In genomic region chr2:58667991-58668390, GRCm38 (mm10) we compare ENCODE assay signal across 9 mouse cellular contexts.
DNase-seq lines count a peak whose midpoint lies in the region; ATAC-seq and TF ChIP-seq lines count a peak whose summit lies in the region.
"Had no signal": no experiment of that assay in that cellular context is flagged by ENCODE, and none has a peak within 500 bp of the region (broad histone marks: within the 10 kb centered on the region; RNA-seq: fewer than 3 reads in every experiment).

No protein-coding gene starts in this region.

- no peaks in the 10 kb centered on the region for H3K79me2 ChIP-seq in liver, adult 2 months (ENCODE audit: control insufficient read depth, insufficient read depth, low read length)

- H3K4me1 ChIP-seq in liver, adult 2 months (ENCODE audit: control insufficient read depth, insufficient read depth, low read length) = no peaks in the 10 kb centered on the region
- H3K4me1 ChIP-seq in liver, embryonic 12.5 days = no peaks in the 10 kb centered on the region
- H3K4me1 ChIP-seq in forebrain, embryonic 15.5 days = peaks cover 12% of the 10 kb centered on the region
- no peaks in the 10 kb centered on the region for H3K4me1 ChIP-seq in hindbrain, embryonic 15.5 days (replicated peaks)
- H3K4me1 ChIP-seq in midbrain, embryonic 11.5 days (ENCODE audit: control insufficient read depth, insufficient read depth, low read length) = no peaks in the 10 kb centered on the region
- no peaks in the 10 kb centered on the region; the same call in 1 of the 2 replicates for H3K4me1 ChIP-seq in stomach, postnatal 0 days (replicated peaks; ENCODE audit: control insufficient read depth, insufficient read depth)
- H3K4me1 ChIP-seq: limb, embryonic 15.5 days had no signal

- WGBS in liver, adult 2 months = 42% methylated on average over 9 of the region's 9 CpGs
- 45% methylated on average over 9 of the region's 9 CpGs for WGBS in liver, embryonic 12.5 days (ENCODE audit: insufficient replicate concordance)
- 50% methylated on average over 9 of the region's 9 CpGs for whole genome bisulfite sequencing in forebrain, embryonic 15.5 days
- 51% methylated on average over 9 of the region's 9 CpGs for WGBS in hindbrain, embryonic 15.5 days
- WGBS in midbrain, embryonic 11.5 days = 53% methylated on average over 9 of the region's 9 CpGs
- WGBS in stomach, postnatal 0 days = 43% methylated on average over 9 of the region's 9 CpGs

- no peak overlapping the region for H3K4me3 ChIP-seq in liver, adult 2 months (ENCODE audit: insufficient read depth, low read depth, low read length)
- H3K4me3 ChIP-seq in liver, embryonic 12.5 days = no peak overlapping the region
- no peak overlapping the region for H3K4me3 ChIP-seq in forebrain, embryonic 15.5 days
- no peak overlapping the region for H3K4me3 ChIP-seq in hindbrain, embryonic 15.5 days
- H3K4me3 ChIP-seq in midbrain, embryonic 11.5 days (ENCODE audit: low read depth, low read length) = no peak overlapping the region
- no peak overlapping the region for H3K4me3 ChIP-seq in stomach, postnatal 0 days (ENCODE audit: low read depth, low read length)
- H3K4me3 ChIP-seq: limb, embryonic 15.5 days had no signal

- no peaks in the 10 kb centered on the region for H3K27me3 ChIP-seq in liver, adult 2 months (ENCODE audit: control insufficient read depth, insufficient read depth, low read length)
- H3K27me3 ChIP-seq in liver, embryonic 12.5 days (replicated peaks) = no peaks in the 10 kb centered on the region
- H3K27me3 ChIP-seq in forebrain, embryonic 15.5 days = no peaks in the 10 kb centered on the region
- no peaks in the 10 kb centered on the region for H3K27me3 ChIP-seq in hindbrain, embryonic 15.5 days
- H3K27me3 ChIP-seq in midbrain, embryonic 11.5 days (ENCODE audit: control insufficient read depth, insufficient read depth, low read length) = no peaks in the 10 kb centered on the region
- H3K27me3 ChIP-seq in stomach, postnatal 0 days (ENCODE audit: control insufficient read depth, insufficient read depth, low read length) = no peaks in the 10 kb centered on the region
- H3K27me3 ChIP-seq: limb, embryonic 15.5 days had no signal

- TF ChIP-seq EP300 in stomach, postnatal 0 days (optimal IDR thresholded peaks at IDR 0.05) = no peak

- peak; percentile 66 for TF ChIP-seq CTCF in liver, adult 2 months (IDR thresholded peaks at IDR 0.05; ENCODE audit: low read depth, low read length)
- TF ChIP-seq CTCF in stomach, postnatal 0 days (IDR thresholded peaks at IDR 0.05; ENCODE audit: low read depth) = peak; percentile 96

- no peak overlapping the region for H3K27ac ChIP-seq in liver, adult 2 months (replicated peaks; ENCODE audit: insufficient read depth, low read depth, low read length)
- H3K27ac ChIP-seq in liver, embryonic 12.5 days = no peak overlapping the region
- no peak overlapping the region for H3K27ac ChIP-seq in forebrain, embryonic 15.5 days (replicated peaks)
- H3K27ac ChIP-seq in hindbrain, embryonic 15.5 days (replicated peaks) = no peak overlapping the region
- H3K27ac ChIP-seq in midbrain, embryonic 11.5 days (ENCODE audit: low read depth, low read length) = no peak overlapping the region
- no peak overlapping the region for H3K27ac ChIP-seq in stomach, postnatal 0 days (replicated peaks)
- H3K27ac ChIP-seq: limb, embryonic 15.5 days had no signal

- peaks cover 1% of the 10 kb centered on the region; the same call in 1 of the 2 replicates for H3K9me3 ChIP-seq in liver, embryonic 12.5 days (replicated peaks)
- no peaks in the 10 kb centered on the region for H3K9me3 ChIP-seq in forebrain, embryonic 15.5 days
- peaks cover 4% of the 10 kb centered on the region; the same call in 1 of the 2 replicates for H3K9me3 ChIP-seq in hindbrain, embryonic 15.5 days
- no peaks in the 10 kb centered on the region for H3K9me3 ChIP-seq in midbrain, embryonic 11.5 days (ENCODE audit: control insufficient read depth, low read length)
- no peaks in the 10 kb centered on the region for H3K9me3 ChIP-seq in stomach, postnatal 0 days (ENCODE audit: control insufficient read depth, low read length)
- H3K9me3 ChIP-seq: limb, embryonic 15.5 days had no signal

- no peaks in the 10 kb centered on the region for H3K36me3 ChIP-seq in liver, adult 2 months (ENCODE audit: control insufficient read depth, insufficient read depth, low read length)
- no peaks in the 10 kb centered on the region for H3K36me3 ChIP-seq in liver, embryonic 12.5 days
- no peaks in the 10 kb centered on the region for H3K36me3 ChIP-seq in forebrain, embryonic 15.5 days
- H3K36me3 ChIP-seq in hindbrain, embryonic 15.5 days = no peaks in the 10 kb centered on the region
- no peaks in the 10 kb centered on the region for H3K36me3 ChIP-seq in midbrain, embryonic 11.5 days (ENCODE audit: control insufficient read depth, insufficient read depth, low read length)
- H3K36me3 ChIP-seq in stomach, postnatal 0 days (ENCODE audit: control insufficient read depth, insufficient read depth, low read length) = no peaks in the 10 kb centered on the region
- H3K36me3 ChIP-seq: limb, embryonic 15.5 days had no signal

- no peak for ATAC-seq in liver, embryonic 12.5 days
- ATAC-seq in cerebellum, adult (ENCODE audit: insufficient number of reproducible peaks, low FRiP score, low TSS enrichment) = peak; percentile 65
- ATAC-seq in forebrain, embryonic 15.5 days (replicated peaks) = peak; percentile 69
- ATAC-seq in hindbrain, embryonic 15.5 days (ENCODE audit: low FRiP score, low read depth) = 0 out of 2 replicates have a peak, but pooled peaks have one; percentile 52
- ATAC-seq in midbrain, embryonic 11.5 days (ENCODE audit: low FRiP score) = no peak
- no peak for ATAC-seq in stomach, postnatal 0 days (ENCODE audit: low FRiP score, low TSS enrichment)

- no peak for TF ChIP-seq POLR2A in liver, adult 2 months (IDR thresholded peaks at IDR 0.05; ENCODE audit: extremely low read depth, insufficient read depth, low read length)

- peak; percentile 51 for DNase-seq in liver, adult 2 months (ENCODE audit: extremely low read depth, low read depth, low spot score)
- DNase-seq in layer of hippocampus, postnatal 36 days = peak; percentile 62 to 67
- peak; percentile 89 for DNase-seq in midbrain, embryonic 11.5 days (ENCODE audit: low spot score, missing footprints)
- peak; percentile 56 for DNase-seq in stomach, postnatal 0 days (ENCODE audit: low spot score)

- H3K4me2 ChIP-seq in liver, embryonic 12.5 days = no peak overlapping the region
- H3K4me2 ChIP-seq in forebrain, embryonic 15.5 days (replicated peaks) = no peak overlapping the region
- H3K4me2 ChIP-seq in hindbrain, embryonic 15.5 days = no peak overlapping the region
- H3K4me2 ChIP-seq in midbrain, embryonic 11.5 days = no peak overlapping the region
- no peak overlapping the region for H3K4me2 ChIP-seq in stomach, postnatal 0 days (replicated peaks; ENCODE audit: low read depth)
- H3K4me2 ChIP-seq: limb, embryonic 15.5 days had no signal

- H3K9ac ChIP-seq in liver, adult 2 months (ENCODE audit: low read depth, low read length) = no peak overlapping the region
- no peak overlapping the region for H3K9ac ChIP-seq in liver, embryonic 12.5 days
- no peak overlapping the region for H3K9ac ChIP-seq in forebrain, embryonic 15.5 days (replicated peaks)
- H3K9ac ChIP-seq in hindbrain, embryonic 15.5 days = no peak overlapping the region
- no peak overlapping the region for H3K9ac ChIP-seq in midbrain, embryonic 11.5 days (ENCODE audit: low read length)
- H3K9ac ChIP-seq in stomach, postnatal 0 days (ENCODE audit: low read length) = no peak overlapping the region
- H3K9ac ChIP-seq: limb, embryonic 15.5 days had no signal

Comparison
In these comparisons a context has a peak if more than half of its experiments do, and no peak if none do; other contexts are left out.
1. ATAC-seq: peak in cerebellum, adult (single experiment), forebrain, embryonic 15.5 days (single experiment) and hindbrain, embryonic 15.5 days (single experiment); none in liver, embryonic 12.5 days (single experiment), midbrain, embryonic 11.5 days (single experiment) and stomach, postnatal 0 days (single experiment).
2. Peak in every context shown above with its lines, with median percentiles within 50 percentile points of each other: DNase-seq.